Mouse (Mus musculus) embryonic stem cell, embryonic (primary cell): ENCODE data around the gene Tet1.
"Not testable (repeated sequence)": the region's sequence is repeated elsewhere in the genome, so short reads cannot be mapped to it uniquely, and the experiment has no call there.

Source experiments
- CTCF ChIA-PET, 4 experiments: fragments of 300-600 bp in 2 of 4; fragments of 350-600 bp in 2 of 4; sonication (Branson Sonifier 250); formaldehyde crosslinking; loops; one replicate each; lab custom pipeline; 2022; ENCODE audit warnings: inconsistent platforms in 2 of 4; lab: Charles Lee
- POLR2A ChIA-PET, 4 experiments: fragments of 300-600 bp in 2 of 4; fragments of 350-600 bp in 2 of 4; sonication (Branson Sonifier 250); formaldehyde crosslinking; loops; one replicate each; lab custom pipeline; 2022; ENCODE audit warnings: antibody characterized with exemption in 4 of 4, inconsistent platforms in 1 of 4; lab: Charles Lee

The Tet1 gene

DNA sequence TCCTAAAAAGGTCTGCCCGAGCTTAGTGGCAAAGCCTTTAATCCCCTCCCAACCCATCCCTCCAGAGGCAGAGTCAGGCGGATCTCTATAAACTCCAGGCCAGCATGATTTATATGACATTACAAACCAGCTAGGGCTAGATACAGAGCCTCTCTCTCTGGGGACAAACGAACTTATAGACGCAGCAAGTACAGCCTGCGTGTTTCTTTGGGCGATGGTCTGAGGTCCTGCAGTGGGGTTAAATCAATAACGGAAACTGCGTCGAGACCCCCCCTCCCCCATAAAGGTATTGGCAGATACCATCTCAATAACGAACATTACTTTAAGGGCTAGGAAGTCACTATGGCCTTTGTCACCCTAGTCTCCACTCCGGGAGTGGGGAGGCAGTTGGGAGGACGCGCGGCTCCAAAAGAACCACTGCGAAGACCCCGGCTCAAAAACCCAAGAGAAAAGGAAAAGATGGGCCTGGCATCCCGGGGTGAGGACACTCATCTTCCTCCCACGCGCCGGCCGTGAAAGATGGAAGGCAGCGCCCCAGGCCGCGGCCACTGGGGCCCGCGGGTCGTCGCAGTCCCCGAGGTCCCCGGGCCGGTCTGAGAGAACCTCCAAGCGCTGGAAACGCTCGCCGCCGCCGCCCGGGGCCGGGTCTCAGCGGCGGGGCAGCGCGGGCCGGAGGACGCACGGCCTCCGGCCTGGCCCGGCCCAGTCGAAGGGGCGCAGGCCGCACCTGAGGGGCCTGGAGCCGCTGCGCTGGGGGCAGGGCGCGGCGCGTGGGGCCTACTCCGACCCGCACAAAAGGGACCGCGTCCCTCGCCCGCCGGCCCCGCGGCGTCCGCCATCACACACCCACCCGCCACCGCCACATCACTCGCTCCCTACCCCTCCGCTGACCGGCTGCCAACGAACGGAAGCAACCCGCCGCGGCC is 117.3 kb downstream of the Tet1 start:
- ChIA-PET POLR2A (interaction anchor here in 3 of 4 experiments (0.6 to 3.7 kb wide), 64 partner anchors 7 to 595 kb away, joined by 3 to 52 read pairs (median 4); partner anchors contain the start of genes Ddx50 (in 2 of the 3), Ddx21 (in 1 of the 3), Dna2 (in 1 of the 3) and Hnrnph3 (in 1 of the 3)), CTCF (interaction anchor here in 2 of 4 experiments (1.0 kb wide), 2 partner anchors 13 to 189 kb away, joined by 3 to 4 read pairs; partner anchors contain the start of gene Rufy2 (in 1 of the 2))

GRCm38 (mm10) chr10:62781776-62782175 is 127.0 kb downstream of the Tet1 start:
- POLR2A ChIA-PET: interaction anchor here in 2 of 4 experiments (1.5 to 4.8 kb wide), 3 partner anchors 10 to 12 kb away, joined by 4 to 30 read pairs (median 11); partner anchors contain the start of gene Ccar1 (in 2 of the 2)
- CTCF ChIA-PET: not testable (repeated sequence)
